Mouse (Mus musculus) left cerebral cortex, adult 18-20 months (tissue): ENCODE measurements around the gene Psme2b. TPM values are rescaled to one million over a fixed set of nuclear protein-coding genes. Genes with fewer than 3 reads are reported as not detected.
"Not testable (repeated sequence)": the region's sequence is repeated elsewhere in the genome, so short reads cannot be mapped to it uniquely, and the experiment has no call there.

Source experiments
- DNase-seq, 2 experiments: peaks; one replicate each; pipeline ENCODE4 v3.0.0; 2021 to 2022; ENCODE audit warnings: low spot score in 2 of 2, mixed read lengths in 1 of 2
- total RNA-seq, 2 experiments: library from RNA; stranded (reverse); gene quantifications; 2 replicates each; pipeline ENCODE4 v1.2.3; 2021

The Psme2b gene
- total RNA-seq, 2 experiments from 2014 or later = 1.9 to 2.8 TPM

DNA sequence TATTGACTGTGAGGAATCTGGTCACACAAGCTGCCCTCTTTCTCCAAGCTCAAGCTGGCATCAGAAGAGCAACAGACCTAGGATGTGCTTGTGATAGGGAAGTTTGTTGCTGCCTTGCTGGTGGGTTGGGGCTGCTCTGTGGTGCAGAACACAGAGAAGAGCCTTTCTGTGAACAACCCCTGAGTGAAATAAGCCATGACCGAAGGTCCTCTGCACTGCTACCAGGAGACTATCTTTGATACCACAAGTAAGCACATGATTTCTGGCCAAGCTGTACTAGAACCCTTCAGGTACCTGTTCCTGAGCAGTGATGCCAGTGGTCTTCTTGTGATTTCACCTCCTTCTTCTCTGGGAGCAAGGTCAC lies 44.4 kb downstream of the Psme2b start:
- not testable (repeated sequence) for DNase-seq

DNA sequence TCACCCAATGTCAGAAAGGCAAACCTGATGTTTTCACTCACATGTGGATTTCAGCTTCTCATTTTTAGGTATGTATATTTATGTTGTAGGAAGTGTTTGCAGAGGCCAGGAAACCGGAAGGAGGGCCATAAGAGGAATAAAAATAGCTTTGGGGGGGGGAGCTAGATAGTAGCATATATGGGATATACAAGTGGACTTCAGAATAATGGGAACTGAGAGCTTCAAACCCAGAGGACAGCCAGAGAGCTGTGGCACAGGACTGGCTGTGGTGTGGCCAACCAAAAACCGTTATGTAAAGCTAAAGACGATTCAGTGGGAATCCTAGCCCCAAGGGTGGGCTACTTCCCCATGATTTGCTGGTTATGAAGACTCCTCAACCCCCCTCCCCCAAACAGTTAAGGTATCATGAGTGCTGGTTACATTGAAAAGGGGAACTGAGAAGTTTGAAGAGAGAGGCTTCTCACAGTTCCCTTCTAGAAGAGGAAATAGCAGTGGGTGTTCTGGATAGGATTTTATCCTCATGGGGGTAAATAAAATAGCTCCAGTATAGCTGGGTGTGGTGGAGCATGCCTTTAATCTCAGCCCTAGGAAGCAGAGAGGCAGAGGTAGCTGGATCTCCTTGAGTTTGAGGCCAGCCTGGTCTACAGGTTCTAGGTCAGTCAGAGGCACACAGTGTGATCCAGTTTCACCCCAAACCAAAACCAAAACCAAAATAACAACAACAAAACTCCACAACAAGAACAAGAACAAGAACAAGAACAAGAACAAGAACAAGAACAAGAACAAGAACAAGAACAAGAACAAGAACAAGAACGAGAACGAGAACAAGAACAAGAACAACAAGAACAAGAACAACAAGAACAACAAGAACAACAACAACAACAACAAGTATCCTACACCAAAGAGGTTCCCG lies 45.1 kb downstream of the Psme2b start:
- DNase-seq = not testable (repeated sequence)

DNA sequence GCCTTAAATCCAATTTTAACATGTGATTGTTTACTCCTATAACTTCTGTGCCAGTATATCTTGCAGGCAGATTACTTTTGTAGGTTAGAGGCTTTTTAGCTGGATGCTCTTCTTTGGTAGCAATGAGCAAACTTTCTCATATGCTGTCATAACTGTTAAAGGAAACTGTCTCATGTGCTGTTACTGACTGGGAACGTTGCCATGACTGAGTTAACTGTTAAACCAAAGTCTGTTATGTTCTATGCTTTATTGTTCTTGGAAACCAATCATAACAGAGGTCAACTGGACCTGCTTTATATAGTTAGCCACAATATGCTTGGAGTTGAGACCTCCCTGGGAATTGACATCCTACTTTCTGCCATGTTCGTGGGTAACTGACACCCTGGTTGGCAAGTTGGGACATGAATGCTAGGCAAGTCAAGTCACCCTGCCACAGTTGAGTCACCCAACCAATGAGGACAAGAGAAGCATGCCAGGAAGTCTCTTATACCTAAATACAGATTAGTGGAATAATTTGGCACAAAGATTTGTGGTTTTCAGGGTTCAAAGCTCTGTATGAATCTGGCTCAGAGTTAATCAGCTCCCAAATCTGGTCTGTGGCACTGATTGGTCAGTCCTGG lies 47.1 kb downstream of the Psme2b start:
- no peak for DNase-seq

Other genes starting within 250 kb of the Psme2b start
- gene Rack1, start 145.9 kb downstream of the Psme2b start, total RNA-seq = 100 to 1,000 TPM; 233 to 240 TPM
- gene Trim41, start 128.8 kb downstream of the Psme2b start, total RNA-seq = 10 to 100 TPM; 57.1 to 60.2 TPM
- 1 to 10 TPM; 2.3 to 3.7 TPM for gene Trim7, start 120.0 kb downstream of the Psme2b start, total RNA-seq
- gene Gm12184, start 119.5 kb downstream of the Psme2b start, total RNA-seq = 1 to 10 TPM; 1.7 to 3.0 TPM
- gene Irgm1, start 74.5 kb downstream of the Psme2b start, total RNA-seq = 1 to 10 TPM; 7.0 to 7.7 TPM
- gene Gm5431, start 44.0 kb downstream of the Psme2b start, total RNA-seq = under 1 TPM in 1 of 2 experiments, not detected in 1; 0.49 TPM
- gene Olfr56, start 32.7 kb upstream of the Psme2b start, total RNA-seq = not detected
- 1 to 10 TPM in 1 of 2 experiments, under 1 TPM in 1; 0.91 to 1.5 TPM for gene 9930111J21Rik1, start 33.2 kb upstream of the Psme2b start, total RNA-seq
- under 1 TPM; 0.16 to 0.37 TPM for gene Gm12185, start 46.0 kb upstream of the Psme2b start, total RNA-seq
- gene Tgtp1, start 48.0 kb upstream of the Psme2b start, total RNA-seq = under 1 TPM in 1 of 2 experiments, not detected in 1; 0.81 TPM
- gene 9930111J21Rik2, start 105.1 kb upstream of the Psme2b start, total RNA-seq = 1 to 10 TPM in 1 of 2 experiments, under 1 TPM in 1; 0.94 to 1.6 TPM
- gene Tgtp2, start 118.0 kb upstream of the Psme2b start, total RNA-seq = under 1 TPM; 0.47 to 0.65 TPM
- gene Ifi47, start 130.4 kb upstream of the Psme2b start, total RNA-seq = 1 to 10 TPM; 1.0 to 1.4 TPM
- gene Olfr1396, start 168.7 kb upstream of the Psme2b start, total RNA-seq = not detected
- gene Olfr1395, start 196.1 kb upstream of the Psme2b start, total RNA-seq = not detected
- gene Olfr1394, start 208.2 kb upstream of the Psme2b start, total RNA-seq = not detected
- gene Btnl9, start 241.0 kb upstream of the Psme2b start, total RNA-seq = not detected